Mouse (Mus musculus) bone marrow, adult 2 months (tissue): ENCODE measurements around the gene Pcid2.

Experiments used
- CTCF ChIP-seq: fragments of 200-500 bp; IDR thresholded peaks from 2 replicates; pipeline ENCODE4 v1.5.1; 2011; ENCODE audit warnings: low read length, control low read depth; ENCODE audit not compliant: control insufficient read depth, insufficient read depth
- POLR2A ChIP-seq: fragments of 200-500 bp; IDR thresholded peaks from 2 replicates; pipeline ENCODE4 v1.6.1; 2011; ENCODE audit warnings: low read depth, mild to moderate bottlenecking, control low read depth, low read length, borderline replicate concordance; ENCODE audit not compliant: control insufficient read depth

- TF ChIP-seq CTCF (no peak), POLR2A (no peak)
Observed at GRCm38 (mm10) chr8:13027615-13028014, 77.6 kb downstream of the Pcid2 start.
